Mouse (Mus musculus) heart, embryonic 15.5 days (tissue): ENCODE data around the gene Hmcn2. TPM values are rescaled to one million over a fixed set of nuclear protein-coding genes. Genes with fewer than 3 reads are reported as not detected.
A peak's percentile ranks its signal among the peaks of the same experiment; 100 is the strongest.

Experiments
- ATAC-seq: fragments of 200-750 bp; cut with Nextera tagmentation; replicated peaks from 2 replicates; pipeline ENCODE4 v1.8.0; 2017; ENCODE audit warnings: low read depth, moderate TSS enrichment; ENCODE audit not compliant: insufficient number of reproducible peaks, insufficient read depth, low FRiP score
- H3K27ac ChIP-seq: fragments of 300-500 bp; sonication (generic); 2 replicates; pipeline ENCODE4 v1.5.1; 2015; ENCODE audit warnings: mild to moderate bottlenecking, inconsistent platforms
- H3K27me3 ChIP-seq: fragments of 300-500 bp; sonication (generic); 2 replicates; pipeline ENCODE4 v1.6.1; 2015; ENCODE audit warnings: inconsistent platforms
- H3K36me3 ChIP-seq: fragments of 300-500 bp; sonication (generic); 2 replicates; pipeline ENCODE4 v1.6.1; 2015; ENCODE audit warnings: mild to moderate bottlenecking, inconsistent platforms
- H3K4me1 ChIP-seq: fragments of 300-500 bp; sonication (generic); replicated peaks from 2 replicates; pipeline ENCODE4 v1.6.1; 2015; ENCODE audit warnings: inconsistent platforms
- H3K4me2 ChIP-seq: fragments of 300-500 bp; sonication (generic); 2 replicates; pipeline ENCODE4 v1.6.1; 2015; ENCODE audit warnings: inconsistent platforms, mild to moderate bottlenecking, moderate library complexity
- H3K4me3 ChIP-seq: fragments of 300-500 bp; sonication (generic); 2 replicates; pipeline ENCODE4 v1.5.1; 2015; ENCODE audit warnings: mild to moderate bottlenecking, inconsistent platforms
- H3K9ac ChIP-seq: fragments of 300-500 bp; sonication (generic); 2 replicates; pipeline ENCODE4 v1.6.1; 2015; ENCODE audit warnings: mild to moderate bottlenecking, inconsistent platforms
- H3K9me3 ChIP-seq: fragments of 300-500 bp; sonication (generic); replicated peaks from 2 replicates; pipeline ENCODE4 v1.6.1; 2016; ENCODE audit warnings: inconsistent platforms
- WGBS: fragments of 180-500 bp; shearing (Covaris S2); methylation state at CpG from one replicate; pipeline ENCODE4 v1.1.7; 2015; ENCODE audit warnings: mixed read lengths; 5-methylcytosine and 5-hydroxymethylcytosine counted together
- polyA plus RNA-seq: library from polyadenylated mRNA; unstranded; fragments of >200 nt; fragmentation: Nextera tagmentation; extraction: Ambion mirVana; gene quantifications from 2 replicates; pipeline ENCODE4 v1.2.1, GENCODE M21; 2015

Gene Hmcn2
- polyA plus RNA-seq, 1 experiment from 2014 or later, result 1.1 TPM

- Histone ChIP-seq H3K9ac (no peak overlapping the region), H3K27me3 (peaks cover 28% of the 10 kb centered on the region), H3K4me2 (0 out of 2 replicates have a peak overlapping the region, but pooled peaks have one; percentile 6), H3K4me3 (no peak overlapping the region), H3K36me3 (no peaks in the 10 kb centered on the region), H3K4me1 (peaks cover 50% of the 10 kb centered on the region), H3K27ac (peak overlapping the region; percentile 87; the same call in 1 of the 2 replicates), H3K9me3 (no peaks in the 10 kb centered on the region)
- 67% methylated on average over 7 of the region's 7 CpGs for WGBS
- no peak for ATAC-seq
Observed at GRCm38 (mm10) chr2:31455418-31455817, 141.2 kb downstream of the Hmcn2 start.

GRCm38 (mm10) chr2:31458460-31458859, 144.2 kb downstream of the Hmcn2 start:
- Histone ChIP-seq H3K36me3 (no peaks in the 10 kb centered on the region), H3K27me3 (peaks cover 45% of the 10 kb centered on the region), H3K4me2 (no peak overlapping the region), H3K9ac (no peak overlapping the region), H3K9me3 (no peaks in the 10 kb centered on the region), H3K27ac (no peak overlapping the region), H3K4me3 (no peak overlapping the region), H3K4me1 (peaks cover 40% of the 10 kb centered on the region)
- ATAC-seq, result no peak
- 54% methylated on average over 5 of the region's 5 CpGs for WGBS

DNA sequence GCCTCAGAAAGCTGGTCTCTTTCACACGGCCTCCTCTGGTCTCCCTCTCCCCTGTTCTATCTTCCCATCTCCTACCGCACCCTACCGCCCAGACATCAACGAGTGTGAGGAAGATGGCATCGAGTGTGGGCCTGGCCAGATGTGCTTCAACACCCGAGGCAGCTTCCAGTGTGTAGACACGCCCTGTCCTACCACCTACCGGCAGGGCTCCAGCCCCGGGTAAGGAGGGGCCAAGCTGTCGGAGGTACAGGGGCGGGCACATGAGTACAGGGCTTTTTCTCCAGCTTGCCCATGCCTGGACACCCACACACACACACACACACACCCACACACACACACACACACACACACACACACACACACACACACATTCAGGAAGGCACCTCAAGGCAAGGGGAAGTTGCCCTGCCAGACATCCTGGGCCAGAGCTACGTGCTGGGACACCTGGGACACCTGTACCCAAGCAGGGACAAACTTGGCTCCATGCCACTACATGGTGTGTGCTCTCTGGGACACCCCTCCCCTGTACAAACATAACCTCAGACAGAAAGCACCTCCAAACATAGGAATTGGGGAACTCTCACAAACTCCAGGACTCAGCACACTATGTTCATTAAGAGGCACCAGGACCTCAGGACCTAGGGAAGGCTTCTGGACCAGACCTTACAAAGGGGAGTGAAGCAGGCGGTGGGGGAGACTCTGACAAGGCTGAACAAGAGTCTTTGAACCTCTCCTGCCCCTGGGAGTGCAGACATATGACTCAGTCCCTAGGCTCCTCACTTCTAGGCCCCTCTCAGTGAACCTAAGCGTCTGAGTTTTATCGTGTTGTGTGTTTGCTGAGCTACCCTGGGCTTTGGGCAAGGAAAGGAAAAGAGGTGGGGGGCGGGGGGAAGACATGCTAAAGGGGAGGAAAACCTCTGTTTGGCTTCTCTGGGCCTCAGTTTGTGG, 145.0 kb downstream of the Hmcn2 start:
- H3K36me3 ChIP-seq, result no peaks in the 10 kb centered on the region
- H3K9ac ChIP-seq, result no peak overlapping the region
- no peak overlapping the region for H3K27ac ChIP-seq
- peaks cover 33% of the 10 kb centered on the region for H3K4me1 ChIP-seq
- 43% methylated on average over 16 of the region's 16 CpGs for WGBS
- H3K27me3 ChIP-seq, result peaks cover 49% of the 10 kb centered on the region
- peak overlapping the region; percentile 37; the same call in 1 of the 2 replicates for H3K4me3 ChIP-seq
- H3K9me3 ChIP-seq, result no peaks in the 10 kb centered on the region
- peak overlapping the region; percentile 66 for H3K4me2 ChIP-seq
- no peak for ATAC-seq

DNA sequence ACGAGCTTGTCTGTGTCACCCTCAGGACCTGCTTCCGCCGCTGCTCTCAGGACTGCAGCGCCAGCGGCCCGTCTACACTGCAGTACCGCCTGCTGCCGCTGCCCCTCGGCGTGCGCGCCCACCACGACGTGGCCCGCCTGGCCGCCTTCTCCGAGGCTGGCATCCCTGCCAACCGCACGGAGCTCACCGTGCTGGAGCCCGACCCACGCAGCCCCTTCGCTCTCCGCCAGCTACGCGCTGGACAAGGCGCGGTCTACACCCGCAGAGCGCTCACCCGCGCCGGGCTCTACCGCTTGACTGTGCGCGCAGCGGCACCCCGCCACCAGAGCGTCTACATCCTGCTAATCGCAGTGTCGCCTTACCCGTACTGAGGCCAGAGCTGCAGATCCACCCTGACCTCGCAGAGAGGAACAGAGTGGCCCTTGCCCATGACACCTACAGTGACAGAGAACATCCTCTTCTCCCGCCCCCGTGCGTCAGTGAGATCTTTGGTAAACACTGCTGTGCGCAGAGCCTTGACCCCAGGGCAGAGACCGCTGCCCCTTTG, 145.9 kb downstream of the Hmcn2 start:
- peaks cover 52% of the 10 kb centered on the region for H3K27me3 ChIP-seq
- peak overlapping the region; percentile 37 for H3K4me3 ChIP-seq
- peak overlapping the region; percentile 66 for H3K4me2 ChIP-seq
- peaks cover 25% of the 10 kb centered on the region for H3K4me1 ChIP-seq
- 2% methylated on average over 48 of the region's 48 CpGs for WGBS
- no peaks in the 10 kb centered on the region for H3K36me3 ChIP-seq
- no peaks in the 10 kb centered on the region for H3K9me3 ChIP-seq
- H3K9ac ChIP-seq, result no peak overlapping the region
- H3K27ac ChIP-seq, result no peak overlapping the region
- ATAC-seq, result peak; percentile 54

DNA sequence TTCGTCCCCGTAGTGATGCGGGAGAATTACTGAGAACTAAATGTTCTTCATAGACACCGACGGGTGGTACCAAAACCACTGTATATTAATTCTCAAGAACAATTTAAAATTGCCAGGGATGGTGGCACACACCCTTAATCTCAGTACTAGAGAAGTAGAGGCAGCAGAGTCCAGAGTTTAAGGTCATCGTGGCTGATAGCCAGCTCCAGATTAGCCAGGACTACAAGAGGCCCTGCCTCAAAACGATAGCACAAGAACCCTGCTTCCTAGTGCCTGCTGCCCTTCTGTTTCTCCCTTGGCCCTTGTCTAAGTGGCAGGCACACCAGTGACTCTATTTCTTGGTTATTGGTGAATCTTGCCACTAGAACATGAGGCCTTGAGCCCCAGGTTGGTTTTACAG, 146.7 kb downstream of the Hmcn2 start:
- Histone ChIP-seq H3K4me2 (no peak overlapping the region), H3K9me3 (no peaks in the 10 kb centered on the region), H3K36me3 (no peaks in the 10 kb centered on the region), H3K4me3 (no peak overlapping the region), H3K27ac (no peak overlapping the region), H3K27me3 (peaks cover 52% of the 10 kb centered on the region), H3K4me1 (peaks cover 17% of the 10 kb centered on the region), H3K9ac (no peak overlapping the region)
- ATAC-seq, result no peak
- WGBS, result 72% methylated on average over 7 of the region's 7 CpGs

DNA sequence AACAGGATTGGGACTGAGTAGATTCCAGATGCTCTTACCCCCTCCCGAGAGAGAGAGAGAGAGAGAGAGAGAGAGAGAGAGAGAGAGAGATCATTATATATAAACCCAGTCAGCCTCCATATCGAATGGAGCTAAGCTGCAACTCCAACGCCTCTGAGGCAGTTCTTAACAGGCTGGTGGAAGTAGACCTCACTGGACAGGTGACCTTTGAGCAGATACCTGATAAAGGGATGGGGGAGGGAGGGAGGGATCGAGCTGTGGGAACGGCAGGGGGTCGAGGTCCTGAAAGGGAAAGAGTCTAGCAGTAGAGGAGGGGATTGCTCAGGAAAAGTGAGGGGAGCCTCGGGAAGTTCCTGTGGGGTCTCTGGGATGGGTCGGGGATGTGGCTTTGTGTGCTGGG, 147.8 kb downstream of the Hmcn2 start:
- no peak overlapping the region for H3K4me2 ChIP-seq
- H3K9me3 ChIP-seq, result no peaks in the 10 kb centered on the region
- H3K4me1 ChIP-seq, result peaks cover 16% of the 10 kb centered on the region
- H3K36me3 ChIP-seq, result no peaks in the 10 kb centered on the region
- no peak overlapping the region for H3K27ac ChIP-seq
- no peak overlapping the region for H3K9ac ChIP-seq
- H3K4me3 ChIP-seq, result no peak overlapping the region
- no peak for ATAC-seq
- 38% methylated on average over 8 of the region's 8 CpGs for WGBS
- peaks cover 52% of the 10 kb centered on the region for H3K27me3 ChIP-seq

- Histone ChIP-seq H3K27me3 (peaks cover 50% of the 10 kb centered on the region), H3K9me3 (no peaks in the 10 kb centered on the region), H3K4me2 (no peak overlapping the region), H3K9ac (no peak overlapping the region), H3K36me3 (no peaks in the 10 kb centered on the region), H3K4me1 (peaks cover 16% of the 10 kb centered on the region), H3K27ac (no peak overlapping the region), H3K4me3 (no peak overlapping the region)
- 70% methylated on average over 7 of the region's 7 CpGs for WGBS
- no peak for ATAC-seq
Observed at GRCm38 (mm10) chr2:31463253-31463652, 149.0 kb downstream of the Hmcn2 start.

DNA sequence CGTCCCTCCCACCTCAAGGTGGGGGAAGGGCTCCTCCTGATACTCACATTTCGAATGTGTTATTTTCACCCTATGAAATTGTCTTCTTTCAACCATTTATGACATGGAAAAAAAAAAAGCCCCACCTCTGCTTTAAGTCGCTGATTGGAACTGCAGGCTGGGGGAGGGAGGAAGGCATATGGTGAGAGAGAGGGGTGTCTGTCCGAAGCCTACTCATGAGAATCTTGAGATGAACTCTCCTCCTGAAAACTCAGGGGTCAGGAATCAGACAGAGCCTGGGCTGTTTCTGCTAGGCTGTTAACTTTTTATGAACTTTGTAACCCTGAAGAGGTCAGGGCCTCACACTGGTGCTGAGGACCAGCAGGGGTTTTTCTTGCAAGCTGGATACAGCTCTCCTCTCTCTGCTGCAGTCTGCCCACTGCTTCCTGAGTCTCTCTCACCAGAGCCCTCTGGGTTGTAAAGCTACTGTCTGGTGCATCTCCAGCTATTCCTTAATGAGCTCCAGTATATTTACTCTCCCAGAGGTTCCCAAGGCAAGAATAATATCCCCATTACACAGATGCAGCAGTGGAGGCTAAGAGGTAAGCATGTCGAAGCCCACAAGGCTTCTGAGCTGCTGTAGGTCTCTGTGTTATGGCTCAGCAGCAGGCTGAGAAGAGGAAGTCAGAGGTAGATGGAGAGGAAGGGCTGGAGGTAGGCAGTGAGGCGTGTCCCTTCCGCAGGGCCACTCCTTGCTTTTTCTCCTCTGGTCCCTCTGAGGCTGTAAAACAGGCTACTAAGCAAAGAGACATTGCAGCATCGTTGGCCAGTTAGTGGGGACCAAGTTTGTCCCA, 149.7 kb downstream of the Hmcn2 start:
- Histone ChIP-seq H3K27me3 (peaks cover 50% of the 10 kb centered on the region), H3K4me3 (no peak overlapping the region), H3K36me3 (no peaks in the 10 kb centered on the region), H3K27ac (no peak overlapping the region), H3K9me3 (no peaks in the 10 kb centered on the region), H3K4me2 (no peak overlapping the region), H3K4me1 (peaks cover 16% of the 10 kb centered on the region), H3K9ac (no peak overlapping the region)
- ATAC-seq, result no peak
- 49% methylated on average over 8 of the region's 8 CpGs for WGBS

GRCm38 (mm10) chr2:31464529-31464910, 150.3 kb downstream of the Hmcn2 start:
- Histone ChIP-seq H3K36me3 (no peaks in the 10 kb centered on the region), H3K27me3 (peaks cover 50% of the 10 kb centered on the region), H3K9ac (no peak overlapping the region), H3K4me2 (no peak overlapping the region), H3K27ac (no peak overlapping the region), H3K4me1 (peaks cover 17% of the 10 kb centered on the region), H3K4me3 (no peak overlapping the region), H3K9me3 (no peaks in the 10 kb centered on the region)
- no peak for ATAC-seq
- WGBS, result 79% methylated on average over 6 of the region's 6 CpGs

GRCm38 (mm10) chr2:31467457-31467856, 153.2 kb downstream of the Hmcn2 start:
- H3K36me3 ChIP-seq, result no peaks in the 10 kb centered on the region
- ATAC-seq, result no peak
- WGBS, result 64% methylated on average over 1 of the region's 1 CpGs
- no peak overlapping the region for H3K4me2 ChIP-seq
- H3K9me3 ChIP-seq, result no peaks in the 10 kb centered on the region
- no peak overlapping the region for H3K9ac ChIP-seq
- H3K4me1 ChIP-seq, result peaks cover 18% of the 10 kb centered on the region
- no peak overlapping the region for H3K4me3 ChIP-seq
- H3K27me3 ChIP-seq, result peaks cover 55% of the 10 kb centered on the region
- H3K27ac ChIP-seq, result no peak overlapping the region

GRCm38 (mm10) chr2:31468857-31469256, 154.6 kb downstream of the Hmcn2 start:
- 80% methylated on average over 7 of the region's 7 CpGs for WGBS
- Histone ChIP-seq H3K4me3 (no peak overlapping the region), H3K9me3 (no peaks in the 10 kb centered on the region), H3K4me1 (peaks cover 18% of the 10 kb centered on the region), H3K27me3 (peaks cover 48% of the 10 kb centered on the region), H3K4me2 (no peak overlapping the region), H3K9ac (no peak overlapping the region), H3K27ac (no peak overlapping the region), H3K36me3 (no peaks in the 10 kb centered on the region)
- no peak for ATAC-seq
